In the genomic region with DNA sequence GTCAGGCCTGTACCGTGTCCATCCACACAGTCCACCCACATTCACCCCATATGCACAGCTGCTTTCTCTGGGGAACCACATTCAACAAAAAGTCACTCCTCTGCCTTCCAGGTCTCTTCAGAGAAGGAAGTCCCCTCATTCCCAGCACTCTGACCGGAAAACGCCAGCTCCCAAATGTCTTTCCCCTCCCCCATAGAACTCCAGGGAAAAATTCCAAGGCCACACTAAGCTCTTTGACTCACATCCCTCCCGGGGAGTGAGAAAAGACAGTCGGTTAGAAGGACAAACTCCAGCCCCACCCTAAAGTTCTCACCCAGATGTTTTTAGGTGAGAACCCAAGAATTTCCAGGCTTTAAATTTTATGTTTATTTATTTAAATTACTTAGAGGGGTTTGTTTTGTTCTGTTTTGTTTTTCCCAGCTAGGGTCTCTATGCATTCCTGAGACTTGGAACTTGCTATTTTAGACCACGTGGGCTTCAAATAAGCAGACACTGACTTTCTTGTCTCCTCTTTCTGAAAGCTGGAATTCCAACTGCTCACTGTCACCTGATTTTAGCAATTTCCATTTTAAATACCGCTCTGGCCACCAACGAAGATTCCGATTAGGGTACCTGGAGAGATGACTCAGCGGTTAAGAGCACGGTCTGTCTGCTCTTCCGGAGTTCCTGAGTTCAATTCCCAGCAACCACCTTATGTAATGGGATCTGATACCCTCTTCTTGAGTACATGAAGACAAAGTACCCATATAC, we compare ENCODE assay signal across 11 mouse cellular contexts. TPM values are rescaled to one million over a fixed set of nuclear protein-coding genes. Genes with fewer than 3 reads are reported as not detected.
A peak's percentile ranks its signal among the peaks of the same experiment; 100 is the strongest.
DNase-seq lines count a peak whose midpoint lies in the region; TF ChIP-seq lines count a peak whose summit lies in the region.
"Had no signal": no experiment of that assay in that cellular context is flagged by ENCODE, and none has a peak within 500 bp of the region (broad histone marks: within the 10 kb centered on the region; RNA-seq: fewer than 3 reads in every experiment).

No protein-coding gene starts in this region.

- no peaks in the 10 kb centered on the region for H3K36me3 ChIP-seq in myocyte (ENCODE audit: control insufficient read depth, insufficient read depth)
- H3K36me3 ChIP-seq: liver, embryonic 15.5 days had no signal

- no peak for TF ChIP-seq CTCF in lung, adult 2 months (IDR thresholded peaks at IDR 0.05; ENCODE audit: insufficient read depth, low read length)

- no peaks in the 10 kb centered on the region for H3K4me1 ChIP-seq in lung, adult 2 months (ENCODE audit: control insufficient read depth, insufficient read depth, low read length)
- H3K4me1 ChIP-seq: liver, embryonic 15.5 days had no signal

- WGBS in lung, adult 2 months, result 45% methylated on average over 12 of the region's 12 CpGs

- H3K27me3 ChIP-seq in myocyte (ENCODE audit: control insufficient read depth, insufficient read depth, insufficient read length), result no peaks in the 10 kb centered on the region

- intact Hi-C loops in heart, postnatal 36 days (cut with DNase I), result loop anchor here (10.0 kb wide), 2 partner anchors 293 to 1137 kb away; a partner anchor contains a TSS

- no peak for TF ChIP-seq POLR2A in lung, adult 2 months (IDR thresholded peaks at IDR 0.05; ENCODE audit: borderline replicate concordance, extremely low read depth, low read depth, low read length)
- no peak for TF ChIP-seq POLR2A in myocyte (IDR thresholded peaks at IDR 0.05; ENCODE audit: insufficient read length, low read depth)

- peak; percentile 18 to 19 for DNase-seq in heart, adult 18-20 months
- no peak for DNase-seq in heart, postnatal 36 days
- DNase-seq in lung, postnatal 10 days, result peak; percentile 41
- DNase-seq in lung, adult 2 months, result no peak
- peak; percentile 50 for DNase-seq in embryo, embryonic 11 days
- no peak for DNase-seq in T-cell, adult 2 months (ENCODE audit: low spot score)
- DNase-seq in urinary bladder, postnatal 4 days (ENCODE audit: low spot score in 2 of 2), result no peak
- DNase-seq: cerebellum, postnatal 10 days; retina, postnatal 1 day had no signal

- H3K79me2 ChIP-seq in myocyte (ENCODE audit: control insufficient read depth, insufficient read depth), result no peaks in the 10 kb centered on the region

- H3K4me2 ChIP-seq in myocyte (ENCODE audit: low read depth), result peak overlapping the region; percentile 24
- H3K4me2 ChIP-seq: liver, embryonic 15.5 days had no signal

- no peak overlapping the region for H3ac ChIP-seq in myocyte (ENCODE audit: control insufficient read depth, insufficient read length)

- H3K4me3 ChIP-seq in lung, adult 2 months (replicated peaks; ENCODE audit: extremely low read depth, low read depth, low read length), result no peak overlapping the region
- no peak overlapping the region for H3K4me3 ChIP-seq in myocyte
- H3K4me3 ChIP-seq: liver, embryonic 15.5 days had no signal

TF ChIP-seq in myocyte, 11 proteins besides CTCF, POLR2A, EP300 and RAD21:
- TF ChIP-seq SRF (IDR thresholded peaks at IDR 0.05; ENCODE audit: control insufficient read depth, insufficient read length, low read depth) (no peak), MYOG (IDR thresholded peaks at IDR 0.05; ENCODE audit: control insufficient read depth in 1 of 3, insufficient read depth in 1 of 3, insufficient read length in 2 of 3, low read depth in 2 of 3) (no peak), TCF3 (IDR thresholded peaks at IDR 0.05; ENCODE audit: insufficient read length, low read depth) (no peak), MYOD1 (IDR thresholded peaks at IDR 0.05; ENCODE audit: control insufficient read depth in 1 of 3, insufficient read length in 2 of 3, low read depth in 2 of 3) (no peak), E2F4 (IDR thresholded peaks at IDR 0.05; ENCODE audit: insufficient read depth) (no peak), USF1 (IDR thresholded peaks at IDR 0.05; ENCODE audit: low read depth) (no peak), REST (IDR thresholded peaks at IDR 0.05; ENCODE audit: insufficient read depth, insufficient read length) (no peak), POLR2AphosphoS2 (IDR thresholded peaks at IDR 0.05; ENCODE audit: insufficient read length, low read depth) (no peak), CEBPB (IDR thresholded peaks at IDR 0.05; ENCODE audit: insufficient read depth, poor library complexity, severe bottlenecking) (no peak), MAX (IDR thresholded peaks at IDR 0.05; ENCODE audit: low read depth) (no peak), TCF12 (IDR thresholded peaks at IDR 0.05; ENCODE audit: insufficient read depth, poor library complexity, severe bottlenecking) (no peak)
TF ChIP-seq in myocyte: peak in this region for 0.

RNA-seq across cellular contexts. Expression of a gene that starts 6.3 kb away (rescaled TPM):
- total RNA-seq in heart, adult 18-20 months (2021), result 10 to 100 TPM; 23.1 to 23.9 TPM
- 10 to 100 TPM; 20.9 to 28.6 TPM for total RNA-seq in heart, postnatal 36 days (2021)
- 4.1 and 7.3 TPM in 2 replicates for polyA plus RNA-seq in lung, adult 2 months (2012; rRNA removed)
- 6.0 TPM for polyA plus RNA-seq in myocyte (2012; fragmentation: generic; extraction: Trizol)

Comparison
In these comparisons a context has a peak if more than half of its experiments do, and no peak if none do; other contexts are left out.
1. DNase-seq: peak in heart, adult 18-20 months (2 of 2), lung, postnatal 10 days (single experiment) and embryo, embryonic 11 days (single experiment); none in heart, postnatal 36 days (0 of 2), lung, adult 2 months (single experiment), T-cell, adult 2 months (single experiment) and urinary bladder, postnatal 4 days (0 of 2).